Mouse (Mus musculus): ENCODE results near the gene Pla2g5.
A peak's percentile ranks its signal among the peaks of the same experiment; 100 is the strongest.
"Not testable (repeated sequence)": the region's sequence is repeated elsewhere in the genome, so short reads cannot be mapped to it uniquely, and the experiment has no call there.

Pla2g5 gene

DNA sequence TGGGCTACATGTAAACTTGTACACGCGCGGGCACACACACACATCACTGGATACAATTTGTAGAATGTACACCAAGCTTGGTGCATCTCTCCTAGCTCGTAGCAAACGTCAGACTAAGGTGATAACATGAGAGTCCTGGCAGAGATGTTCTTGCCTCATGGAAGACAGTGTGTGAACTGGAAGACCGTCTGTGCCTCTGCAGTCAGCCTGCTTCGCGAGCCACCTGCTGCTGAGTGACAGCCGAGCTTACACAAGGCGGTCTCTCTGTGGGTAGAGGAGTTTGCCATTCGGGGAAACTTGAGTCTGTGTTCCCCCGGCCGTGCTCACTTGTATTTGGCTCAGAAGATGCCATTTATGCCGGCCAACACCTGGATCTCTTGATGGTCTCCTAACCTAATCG, 4.8 kb downstream of the Pla2g5 start:
- DNase-seq (ENCODE audit: low spot score in 2 of 2), result peak in 1 of 2 experiments; percentile 60

DNA sequence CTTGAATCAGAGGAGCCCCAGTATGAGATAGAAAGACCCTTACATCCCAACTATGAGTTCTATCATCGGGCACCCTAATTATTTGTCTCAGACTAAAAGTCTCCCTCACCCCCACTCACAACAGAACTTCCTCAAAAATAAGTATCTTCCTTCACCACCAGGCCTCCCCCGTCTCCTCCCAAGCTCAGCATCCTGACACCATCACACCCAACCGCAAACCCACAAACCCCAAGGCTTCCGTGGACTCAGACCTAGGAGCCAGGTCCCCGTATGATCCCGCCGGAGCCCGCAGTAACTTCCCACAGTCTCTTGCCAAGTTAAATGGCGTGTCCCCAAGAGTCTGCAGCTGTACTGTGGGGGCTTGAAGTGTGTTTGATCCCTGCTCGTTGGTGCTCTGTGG, 5.7 kb downstream of the Pla2g5 start:
- DNase-seq (ENCODE audit: low spot score in 2 of 2), result no peak

DNA sequence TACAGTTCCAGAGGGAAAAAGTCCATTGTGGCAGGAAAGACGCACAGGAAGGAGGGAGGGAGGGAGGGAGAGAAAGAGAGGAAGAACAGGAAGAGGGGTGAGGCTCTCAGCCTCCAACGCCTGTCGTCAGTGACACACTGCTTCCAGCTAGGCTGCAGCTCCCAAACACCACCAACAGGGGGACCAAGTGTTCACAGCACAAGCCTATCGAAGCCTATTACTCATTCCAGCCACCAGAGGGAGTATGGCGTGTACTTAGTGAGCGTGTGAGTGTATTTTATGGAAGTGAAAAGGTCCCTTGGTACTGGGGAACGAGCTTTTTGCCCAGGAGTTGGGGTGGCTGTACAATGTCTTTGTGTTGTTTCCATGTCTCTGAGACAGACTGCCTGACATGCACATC, 6.8 kb downstream of the Pla2g5 start:
- DNase-seq (ENCODE audit: low spot score in 2 of 2), result peak; percentile 56 to 62

DNA sequence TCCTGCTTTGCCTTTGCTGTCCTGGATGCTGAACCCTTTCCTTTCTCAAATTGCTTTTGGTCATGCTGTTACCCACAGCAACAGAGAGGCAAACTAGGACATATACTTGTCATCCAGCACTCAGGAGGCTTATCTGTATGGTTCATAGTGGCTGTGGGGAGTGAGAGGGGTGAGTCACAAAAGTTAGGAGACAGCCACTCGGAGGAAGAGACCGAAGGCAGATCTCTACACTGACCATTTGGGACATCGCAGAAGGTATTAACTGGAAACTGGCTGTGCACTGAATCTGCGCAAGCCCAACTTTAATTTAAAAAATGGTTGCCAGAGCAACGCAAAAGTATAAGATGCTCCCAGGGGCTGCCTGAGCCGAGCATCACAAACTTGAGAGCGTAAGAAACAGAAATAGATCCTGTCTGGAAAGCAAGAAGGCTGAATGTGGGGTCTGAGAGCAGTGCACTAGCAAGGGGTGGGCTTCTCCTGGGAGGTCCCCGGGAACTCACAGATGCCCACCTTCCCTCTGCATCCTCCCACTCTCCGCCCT, 8.1 kb downstream of the Pla2g5 start:
- DNase-seq (ENCODE audit: low spot score in 2 of 2), result no peak

DNA sequence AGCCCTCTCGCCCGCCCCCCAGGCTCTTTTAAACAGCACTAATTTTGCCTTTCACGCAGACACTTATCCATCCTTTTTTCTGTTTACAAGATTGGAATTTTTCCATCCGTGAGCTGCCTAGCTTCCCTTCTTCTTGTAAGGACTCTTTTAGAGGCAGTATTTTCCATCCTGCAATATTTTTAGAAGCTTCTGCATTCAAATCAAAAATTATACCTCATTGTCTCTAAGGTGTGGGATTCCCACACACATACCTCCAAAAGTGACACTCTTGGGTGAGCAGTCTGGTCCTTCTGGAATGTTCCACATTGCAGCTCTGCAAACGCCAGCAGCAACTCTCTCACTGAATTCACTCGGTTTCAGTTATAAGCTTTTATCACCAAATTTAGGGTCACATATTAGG, 10.3 kb downstream of the Pla2g5 start:
- no peak for DNase-seq (ENCODE audit: low spot score in 2 of 2)

DNA sequence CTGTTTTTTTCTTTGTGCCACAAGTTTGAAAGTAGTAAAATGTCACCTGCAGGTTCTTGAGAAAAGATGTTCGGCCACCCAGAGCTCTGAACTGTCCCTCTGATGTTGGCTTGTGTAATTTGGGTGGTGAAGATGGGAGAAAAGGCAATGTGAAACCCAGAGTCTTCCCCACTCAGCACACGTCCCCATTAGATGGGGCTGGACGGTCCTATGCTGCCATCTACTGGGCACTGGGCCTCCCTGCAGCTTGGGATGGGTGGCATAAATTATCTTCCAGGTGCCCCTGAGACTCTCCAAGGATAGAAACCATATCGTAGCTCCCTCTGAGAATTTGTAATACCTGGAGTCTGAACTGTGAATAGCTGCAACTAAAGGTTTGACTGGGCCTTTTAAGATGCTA, 11.8 kb downstream of the Pla2g5 start:
- peak; percentile 73 to 83 for DNase-seq (ENCODE audit: low spot score in 2 of 2)

DNA sequence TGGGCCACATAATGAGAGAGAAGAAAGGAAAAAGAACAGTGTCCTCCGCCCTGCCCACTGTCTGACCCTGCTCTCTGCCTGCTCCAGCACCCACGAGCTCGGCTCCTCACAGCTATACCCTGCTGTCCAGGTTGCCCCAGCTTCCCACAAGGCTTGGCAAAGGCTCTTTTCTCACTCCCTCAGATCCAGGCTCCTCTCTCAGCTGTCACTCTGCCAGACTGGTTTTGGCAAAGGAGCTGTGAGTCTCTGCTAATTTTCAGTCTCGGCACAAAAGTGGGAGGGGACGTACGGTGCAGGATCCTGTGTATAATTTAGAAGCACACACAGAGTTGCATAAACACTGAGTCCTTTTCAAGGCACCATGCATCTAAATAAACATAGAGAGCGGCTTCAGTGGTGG, 21.9 kb downstream of the Pla2g5 start:
- peak; percentile 70 to 74 for DNase-seq (ENCODE audit: low spot score in 2 of 2)

DNA sequence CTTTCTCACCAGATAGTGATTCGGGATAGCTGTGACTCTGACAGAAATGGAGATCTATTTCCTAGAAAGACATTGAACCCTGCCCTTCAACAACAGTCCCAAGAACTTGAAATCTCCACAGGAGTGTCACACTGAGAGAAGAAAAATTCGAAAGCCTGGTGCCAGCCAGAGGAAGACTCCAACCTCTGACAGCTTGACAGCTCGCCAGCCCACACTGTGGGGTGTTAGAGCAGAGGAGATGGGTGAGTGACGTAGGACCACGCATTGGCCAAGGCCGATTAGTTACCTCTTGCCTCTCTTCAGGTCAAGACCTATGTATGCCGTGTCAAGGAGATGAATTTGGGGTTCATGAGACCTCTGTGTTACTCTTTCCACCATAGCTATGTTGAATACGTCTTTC, 22.6 kb downstream of the Pla2g5 start:
- no peak for DNase-seq (ENCODE audit: low spot score in 2 of 2)

DNA sequence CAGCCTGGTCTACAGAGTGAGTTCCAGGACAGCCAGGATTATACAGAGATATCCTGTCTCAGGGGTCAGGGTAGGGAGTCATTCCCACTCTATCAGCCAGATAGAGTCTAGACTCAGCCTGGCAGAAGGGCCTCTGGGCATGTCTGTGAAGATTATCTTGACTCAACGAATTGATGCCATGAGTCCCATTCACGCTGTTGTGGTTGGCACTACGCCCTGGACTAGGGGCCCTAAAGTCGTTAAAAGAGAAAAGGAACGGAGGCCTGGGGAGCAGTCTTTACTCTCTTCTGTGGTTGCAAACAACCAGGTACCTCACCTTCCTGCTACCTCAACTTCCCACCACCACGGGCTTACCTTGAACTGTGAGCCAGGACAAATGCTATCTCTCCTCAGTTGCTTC, 23.5 kb downstream of the Pla2g5 start:
- no peak for DNase-seq (ENCODE audit: low spot score in 2 of 2)

DNA sequence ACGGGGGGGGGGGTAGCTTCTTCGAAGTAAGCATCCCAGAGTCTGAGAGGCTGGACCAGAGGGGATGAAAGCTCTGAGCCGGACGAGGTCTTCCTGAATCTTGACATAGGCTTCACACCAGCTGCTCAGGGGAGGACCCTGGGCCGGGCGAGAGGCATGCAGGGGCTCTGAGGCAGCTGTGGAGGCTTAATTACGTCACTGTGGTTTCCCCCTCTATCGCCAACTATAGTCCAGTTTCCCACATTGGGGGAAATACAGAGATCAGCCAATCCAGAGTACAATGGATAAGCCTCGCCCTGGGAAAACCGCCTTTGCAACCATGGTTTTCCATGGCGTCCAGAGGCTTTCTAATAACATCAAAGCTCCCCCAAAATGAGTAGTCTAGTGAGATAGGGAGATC, 36.1 kb downstream of the Pla2g5 start:
- DNase-seq (ENCODE audit: low spot score in 2 of 2), result no peak

DNA sequence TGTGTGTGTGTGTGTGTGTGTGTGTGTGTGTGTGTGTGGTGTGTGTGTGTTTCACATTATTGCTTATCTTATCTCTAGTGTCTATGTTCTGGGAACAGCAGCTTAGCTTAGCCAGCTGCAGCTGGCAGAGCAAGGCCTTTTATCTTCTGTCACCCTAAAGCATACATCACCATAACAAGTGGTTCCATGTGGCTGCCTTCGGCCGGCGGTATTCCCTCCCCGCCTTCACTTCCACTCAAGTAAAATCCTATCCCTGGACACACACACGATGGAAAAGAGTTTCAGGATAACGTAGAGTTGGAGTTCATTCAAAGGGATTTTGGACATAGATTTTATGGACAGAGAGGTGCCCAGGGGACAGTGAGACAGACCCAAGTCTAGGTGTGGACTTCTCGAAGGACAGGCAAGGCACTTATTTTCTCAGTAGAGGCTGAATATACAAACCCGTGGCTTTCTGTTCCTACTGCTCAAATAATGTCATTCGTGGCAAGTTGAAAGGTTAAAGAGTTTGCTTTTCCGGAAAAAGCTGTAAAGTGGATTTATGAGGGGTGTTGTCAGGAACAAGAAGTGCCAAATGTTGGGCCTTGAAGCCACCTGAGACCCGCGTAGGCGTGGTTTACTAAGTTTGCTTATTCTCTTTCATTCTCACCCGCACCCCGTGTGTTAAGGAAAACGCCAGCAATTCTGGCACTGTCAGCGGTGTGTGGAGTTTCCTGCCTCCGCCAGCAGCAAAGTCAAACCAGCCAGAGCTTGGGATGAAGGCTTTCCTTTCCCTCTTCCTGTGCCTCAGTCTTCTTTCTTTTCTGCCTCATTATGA, 37.3 kb downstream of the Pla2g5 start:
- no peak for DNase-seq (ENCODE audit: low spot score in 2 of 2)

DNA sequence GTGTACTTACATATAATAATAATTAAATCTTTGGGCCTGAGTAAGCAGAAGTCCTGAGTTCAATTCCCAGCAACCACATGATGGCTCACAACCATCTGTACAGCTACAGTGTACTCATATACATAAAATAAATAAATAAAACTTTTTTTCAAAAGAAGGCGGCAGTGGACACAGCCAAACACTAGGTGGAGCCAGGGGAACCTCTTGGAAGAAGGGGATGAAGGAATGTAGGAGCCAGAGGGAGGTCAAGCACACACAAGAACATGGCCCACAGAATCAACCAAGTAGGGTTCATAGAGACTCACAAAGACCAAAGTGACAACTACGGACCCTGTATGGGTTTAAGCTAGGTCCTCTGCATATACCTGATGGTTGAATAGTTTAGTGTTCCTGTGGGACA, 38.6 kb downstream of the Pla2g5 start:
- no peak for DNase-seq (ENCODE audit: low spot score in 2 of 2)

DNA sequence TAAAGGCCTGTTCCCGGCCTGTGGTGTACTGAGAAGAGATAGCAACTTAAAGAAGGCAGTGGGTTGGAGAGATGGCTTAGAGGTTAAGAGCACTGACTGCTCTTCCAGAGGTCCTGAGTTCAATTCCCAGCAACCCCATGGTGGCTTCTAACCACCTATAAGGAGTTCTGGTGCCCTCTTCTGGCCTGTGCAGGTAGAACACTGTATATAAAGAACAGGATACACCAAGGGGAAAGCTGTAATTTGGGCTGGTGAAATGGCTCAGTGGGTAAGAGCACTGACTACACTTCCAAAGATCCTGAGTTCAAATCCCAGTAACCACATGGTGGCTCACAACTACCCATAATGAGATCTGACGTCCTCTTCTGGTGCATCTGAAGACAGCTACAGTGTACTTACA, 39.1 kb downstream of the Pla2g5 start:
- DNase-seq (ENCODE audit: low spot score in 2 of 2), result not testable (repeated sequence)

DNA sequence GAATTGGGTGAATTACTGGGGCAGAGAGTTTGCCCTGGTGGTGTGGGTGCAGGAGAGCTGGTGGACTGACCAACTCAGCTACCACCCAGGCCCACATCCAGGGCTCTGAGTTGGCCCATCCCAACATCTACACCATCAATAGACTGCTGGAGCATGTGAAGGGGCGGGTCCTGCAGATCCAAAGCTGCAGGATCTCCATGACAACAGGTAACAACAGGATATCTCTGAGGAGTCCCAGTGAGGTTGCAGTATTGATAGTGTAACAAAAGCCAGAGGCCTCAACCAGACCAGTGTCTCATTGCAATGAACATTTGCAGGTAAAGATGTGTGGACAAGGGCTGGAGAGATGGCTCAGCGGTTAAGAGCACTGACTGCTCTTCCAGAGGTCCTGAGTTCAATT, 42.2 kb downstream of the Pla2g5 start:
- DNase-seq (ENCODE audit: low spot score in 2 of 2), result no peak

DNA sequence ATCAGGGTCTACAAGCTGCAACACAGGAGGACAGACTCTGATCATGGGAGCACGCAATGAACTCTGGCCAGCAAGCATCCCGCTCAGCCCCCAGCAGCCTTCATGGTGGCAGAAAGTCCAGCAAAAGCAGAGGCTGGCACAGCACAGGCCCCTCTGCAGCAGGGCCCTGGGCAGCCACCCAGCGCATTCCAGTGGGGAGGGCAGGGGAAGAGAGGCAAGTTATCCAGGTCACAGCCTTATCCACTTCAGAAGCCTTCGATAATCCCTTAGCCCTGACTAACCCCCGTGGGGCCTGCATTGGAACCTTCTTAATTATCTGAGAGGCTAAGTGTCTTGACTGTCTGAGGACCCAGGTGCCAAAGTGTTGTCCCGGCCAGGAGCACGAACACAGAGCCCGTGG, 44.2 kb downstream of the Pla2g5 start:
- DNase-seq (ENCODE audit: low spot score in 2 of 2), result no peak

DNA sequence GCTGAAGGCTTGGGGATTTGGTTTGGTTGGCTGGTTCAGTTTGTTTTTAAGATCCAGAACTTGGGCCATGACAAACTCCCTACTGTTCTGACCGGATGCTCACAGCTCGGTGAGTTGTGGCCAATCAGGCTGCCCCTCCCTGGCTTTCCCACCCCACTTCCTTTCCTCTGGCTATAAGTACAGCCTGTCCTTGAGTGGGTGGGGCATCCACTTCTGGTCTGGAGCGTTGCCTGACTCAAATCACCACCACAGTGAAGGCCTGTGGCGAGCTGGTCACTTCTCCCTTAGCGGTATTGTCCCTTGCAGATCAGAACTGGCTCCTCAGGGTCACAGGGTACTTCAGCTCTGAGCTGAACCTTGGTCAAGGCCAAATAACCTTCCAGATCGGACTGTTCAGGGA, 45.5 kb downstream of the Pla2g5 start:
- no peak for DNase-seq (ENCODE audit: low spot score in 2 of 2)

DNA sequence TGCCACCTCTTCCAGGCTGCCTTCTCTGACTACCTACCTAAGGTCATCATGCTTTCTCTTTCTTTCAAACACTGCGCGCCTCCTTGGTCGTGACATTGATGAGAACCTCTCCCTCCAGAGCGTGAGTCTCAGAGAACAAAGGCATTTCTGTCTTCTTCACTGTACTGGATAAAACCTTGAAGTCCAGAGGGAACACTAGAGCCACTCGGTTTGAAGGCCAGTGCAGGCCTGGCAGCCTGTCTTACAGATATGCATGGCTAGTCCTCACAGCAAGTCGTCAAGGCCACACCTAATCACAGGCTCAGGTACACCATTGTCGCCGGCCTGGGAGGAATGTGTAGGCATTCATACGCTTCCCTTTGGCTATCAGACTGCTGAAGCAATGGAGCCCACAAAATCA, 47.1 kb downstream of the Pla2g5 start:
- DNase-seq (ENCODE audit: low spot score in 2 of 2), result no peak

DNA sequence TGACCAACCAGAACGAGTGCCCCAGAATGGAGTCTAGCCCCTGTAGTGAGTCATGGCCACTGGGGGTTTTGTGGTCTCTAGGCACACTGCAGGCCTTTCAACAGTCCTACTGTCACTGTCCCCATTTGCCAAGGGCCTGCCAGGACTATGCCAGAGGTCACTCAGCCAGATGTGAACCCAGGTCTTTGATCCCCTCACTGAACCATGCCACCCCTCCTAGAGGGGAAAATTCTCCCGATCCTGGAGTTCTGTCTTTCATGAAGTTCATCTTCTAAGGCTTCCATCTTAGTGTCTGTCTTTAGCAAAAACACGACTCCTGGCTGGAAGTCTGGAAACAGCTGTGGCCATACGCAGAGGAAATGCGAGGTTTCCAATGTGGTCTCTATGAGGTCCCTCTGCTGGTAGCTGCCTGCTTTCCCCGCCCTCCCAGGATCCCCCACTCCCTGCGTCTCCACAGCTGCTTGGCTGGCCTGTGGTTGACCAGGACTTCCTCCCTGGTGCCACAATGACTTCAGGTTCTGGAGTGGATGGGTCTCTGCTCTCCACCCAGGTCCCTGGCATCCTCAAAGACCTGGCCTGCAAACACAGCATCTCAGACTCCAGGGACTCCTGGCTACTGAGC, 56.3 kb downstream of the Pla2g5 start:
- no peak for DNase-seq (ENCODE audit: low spot score in 2 of 2)

DNA sequence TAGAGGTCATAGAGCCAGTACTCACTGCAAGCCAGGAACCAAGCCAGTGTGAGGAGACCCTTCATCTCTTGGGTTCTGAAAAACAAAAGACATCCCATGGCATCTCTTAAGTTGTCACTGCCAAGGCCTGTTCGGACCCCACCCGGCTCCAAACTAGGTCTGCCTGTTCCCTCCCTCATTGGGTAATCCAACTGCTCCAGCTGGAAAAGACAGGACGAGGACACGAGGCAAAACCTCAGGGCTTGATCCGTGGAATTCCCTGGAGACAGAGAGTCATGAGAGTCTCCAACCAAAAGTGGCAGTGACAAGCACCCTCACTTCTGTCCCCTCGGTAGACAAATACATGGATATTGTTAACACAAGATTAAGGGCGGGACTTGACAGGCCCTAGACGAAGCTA, 57.1 kb downstream of the Pla2g5 start:
- DNase-seq (ENCODE audit: low spot score in 2 of 2), result no peak

DNA sequence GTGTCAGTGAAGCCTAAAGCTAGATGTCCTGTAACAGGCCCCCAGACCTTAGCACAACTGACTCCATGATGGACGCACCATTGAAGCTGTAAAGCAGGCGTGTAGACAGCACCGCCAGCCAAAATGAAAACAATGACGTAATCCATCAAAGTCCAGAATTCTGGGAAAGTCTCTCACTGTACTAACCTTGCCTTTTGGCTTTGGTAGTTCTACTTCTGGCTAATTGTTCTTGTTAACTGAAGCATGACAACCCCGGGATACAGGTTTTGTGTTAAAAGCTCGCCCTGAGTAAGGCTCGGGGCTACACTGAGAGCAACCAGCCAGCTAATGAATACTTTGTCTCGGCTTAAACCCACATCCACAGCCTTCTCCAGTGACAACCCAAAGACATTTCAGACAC, 58.0 kb downstream of the Pla2g5 start:
- DNase-seq (ENCODE audit: low spot score in 2 of 2), result no peak

DNA sequence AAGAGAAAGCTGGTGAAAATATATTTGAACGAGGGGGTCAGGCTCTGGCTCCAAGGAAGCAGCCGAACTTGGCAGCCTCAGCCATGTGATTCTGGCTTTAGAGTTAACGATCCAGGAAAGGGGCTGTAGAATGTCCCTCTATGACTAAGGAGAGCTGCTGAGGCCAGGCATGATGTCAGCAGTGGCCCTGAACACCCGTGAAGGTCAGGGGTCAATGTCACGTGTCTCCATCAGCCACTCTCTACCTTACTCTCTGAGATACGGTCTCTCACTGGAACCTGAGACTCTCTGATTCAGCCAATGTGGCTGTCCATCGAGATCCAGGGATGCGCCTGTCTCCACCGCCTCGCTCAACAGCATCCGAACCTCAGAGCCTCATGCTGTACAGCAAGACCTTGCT, 60.4 kb downstream of the Pla2g5 start:
- no peak for DNase-seq (ENCODE audit: low spot score in 2 of 2)

DNA sequence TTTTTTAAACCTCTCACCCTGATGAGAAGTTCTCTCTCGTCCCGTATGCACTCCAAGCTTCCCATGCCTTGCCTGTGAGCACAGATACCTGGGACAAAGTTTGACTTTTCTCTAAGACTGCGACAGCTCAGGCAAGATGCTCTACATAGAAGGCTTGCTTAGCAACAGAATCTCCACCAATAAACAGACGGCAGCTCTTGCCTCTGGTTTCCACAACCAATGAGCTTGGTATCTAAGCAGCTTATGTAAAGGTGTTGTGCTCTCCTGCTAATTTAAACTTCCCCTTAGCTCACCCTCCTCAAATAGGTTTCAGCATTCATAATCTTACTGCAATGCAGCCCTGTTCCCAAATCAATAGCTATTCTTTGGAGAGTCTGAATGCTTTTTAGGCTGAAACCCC, 61.7 kb downstream of the Pla2g5 start:
- DNase-seq (ENCODE audit: low spot score in 2 of 2), result peak in 1 of 2 experiments; percentile 60

DNA sequence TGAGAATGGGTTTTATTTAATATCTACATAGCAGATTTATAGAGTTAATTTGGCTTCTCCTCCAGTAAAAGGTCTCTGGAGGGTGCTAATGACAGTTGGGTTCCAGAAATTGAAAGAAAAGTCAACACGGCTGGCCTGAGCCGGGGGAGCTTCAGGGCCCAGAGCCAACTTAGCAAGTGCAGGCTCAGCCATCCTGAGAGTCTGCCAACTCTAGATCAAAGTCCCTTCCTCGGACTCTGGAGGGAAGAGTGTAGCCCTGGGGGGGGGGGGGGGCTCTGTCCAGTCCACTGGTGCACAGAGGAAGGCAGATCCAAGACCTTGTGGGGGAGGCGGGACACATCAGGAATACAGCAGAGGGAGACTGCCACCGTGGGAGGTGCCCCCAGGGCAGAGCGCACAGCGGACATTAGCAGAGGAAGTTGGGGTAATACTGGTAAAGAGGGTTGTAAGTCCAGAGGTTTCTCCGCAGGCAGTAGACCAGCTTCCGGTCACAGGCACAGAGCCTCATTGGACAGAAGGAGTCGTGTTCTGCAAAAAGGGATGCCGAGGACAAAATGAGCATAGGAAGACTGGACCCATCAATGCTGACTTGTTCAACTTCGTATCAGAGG, 63.0 kb downstream of the Pla2g5 start:
- DNase-seq (ENCODE audit: low spot score in 2 of 2), result no peak

All from frontal cortex, postnatal 14 days (tissue).